Mouse (Mus musculus): Measurements from ENCODE around the gene Palmd.
A peak's percentile ranks its signal among the peaks of the same experiment; 100 is the strongest.

- TF ChIP-seq CTCF (IDR thresholded peaks at IDR 0.05) (no peak), POLR2A (IDR thresholded peaks at IDR 0.05; ENCODE audit: insufficient read depth, low read depth, low read length) (0 out of 2 replicates have a peak, but pooled peaks have one; percentile 12)
These were observed 25.4 kb downstream of the Palmd start for GRCm38 (mm10) chr3:116943422-116943821.

Measured in heart, adult 2 months (tissue).